Mouse (Mus musculus): ENCODE measurements around the gene Apon.
"Not testable (repeated sequence)": the region's sequence is repeated elsewhere in the genome, so short reads cannot be mapped to it uniquely, and the experiment has no call there.

Gene Apon

DNA sequence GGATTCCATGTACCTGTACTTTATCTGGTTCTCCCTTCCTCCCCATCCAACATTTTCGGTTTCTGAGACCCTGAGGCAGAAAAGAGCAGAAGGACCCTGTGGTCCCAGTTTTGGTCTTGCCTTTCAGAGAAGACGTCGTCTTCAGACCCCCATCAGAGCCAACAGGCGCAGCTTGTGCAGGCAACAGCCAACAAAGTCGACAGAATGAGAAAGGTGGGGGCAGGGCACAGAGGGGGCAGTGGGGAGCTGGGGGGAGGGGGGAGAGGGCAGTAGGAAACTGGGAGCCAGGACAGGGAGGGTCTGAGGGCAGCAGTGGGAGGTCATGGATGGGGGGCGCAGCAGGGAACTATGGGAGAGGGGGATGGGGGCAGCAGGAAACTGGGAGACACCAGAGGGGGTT is 24.3 kb downstream of the Apon start:
- no peak for DNase-seq

GRCm38 (mm10) chr10:128280943-128281342 is 27.0 kb downstream of the Apon start:
- peak; percentile 34 to 60 for DNase-seq

DNA sequence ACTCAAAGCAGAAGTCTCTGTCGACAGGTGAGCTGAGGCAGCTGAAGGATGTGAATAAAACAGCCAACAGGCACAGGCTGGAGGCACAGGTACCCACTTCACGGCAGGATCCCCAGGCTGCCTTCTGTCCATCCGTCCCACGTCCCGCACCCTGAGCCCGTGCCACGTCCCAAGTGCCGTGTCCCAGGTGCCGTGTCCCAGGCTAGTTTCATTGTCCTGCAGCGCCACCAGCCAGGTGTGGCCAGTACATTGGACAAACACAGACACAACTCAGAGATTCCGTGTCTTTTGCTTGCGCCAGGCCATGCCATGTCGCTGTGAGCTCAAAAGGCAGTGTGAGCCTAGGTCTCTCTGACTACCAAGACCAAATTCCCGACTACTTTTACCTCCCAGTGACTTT is 27.8 kb downstream of the Apon start:
- DNase-seq: no peak

- peak in 1 of 2 experiments; percentile 34 for DNase-seq
These were observed 29.1 kb downstream of the Apon start for GRCm38 (mm10) chr10:128282886-128283450.

DNA sequence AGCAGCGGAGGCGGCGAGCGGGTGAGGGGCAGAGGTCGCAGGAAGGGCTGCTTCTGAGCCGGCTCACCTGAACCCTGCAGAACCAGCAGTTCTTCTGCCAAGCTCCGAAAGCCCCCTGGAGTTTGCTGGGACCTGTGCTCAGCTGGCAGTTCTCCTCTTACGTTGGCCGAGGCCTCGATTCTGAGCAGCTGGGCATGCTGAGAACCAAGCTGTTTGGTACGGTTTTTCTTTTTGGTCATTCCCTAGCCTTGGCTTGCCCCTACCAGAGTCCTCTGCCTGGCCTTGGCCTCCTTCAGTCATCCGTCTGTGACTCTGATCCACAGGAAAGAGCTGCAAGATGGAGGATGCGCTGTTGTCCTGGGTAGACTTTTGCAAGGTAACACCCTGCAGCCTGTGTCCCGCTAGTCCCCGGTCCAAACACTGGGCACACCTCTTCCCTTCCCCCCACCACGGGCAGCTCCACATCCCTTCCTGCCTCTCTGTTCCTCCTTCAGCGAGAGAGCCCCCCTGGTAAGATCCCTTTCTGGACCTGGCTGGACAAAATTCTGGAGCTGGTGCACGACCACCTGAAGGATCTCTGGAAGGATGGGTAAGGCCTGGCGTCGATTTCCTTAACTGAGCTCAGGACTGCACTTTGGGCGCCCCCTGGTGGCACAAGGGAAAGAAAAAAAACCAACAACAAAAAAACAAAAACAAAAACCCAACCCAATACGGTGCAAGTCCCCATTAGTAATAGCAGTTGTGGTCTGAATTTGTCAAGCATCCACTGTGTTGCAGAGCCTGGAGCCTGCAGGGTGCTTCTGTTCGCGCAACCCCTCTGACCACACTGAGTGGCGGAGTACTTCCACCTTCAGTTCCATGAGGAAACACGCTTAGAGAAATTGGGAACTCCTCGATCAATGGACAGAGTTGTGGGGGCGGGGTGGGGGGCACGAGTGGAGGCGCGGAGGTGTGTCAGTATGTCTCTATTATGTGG is 30.0 kb downstream of the Apon start:
- peak in 1 of 2 experiments; percentile 70 for DNase-seq

- DNase-seq: not testable (repeated sequence)
These were observed 36.7 kb downstream of the Apon start for GRCm38 (mm10) chr10:128290594-128290993.

DNA sequence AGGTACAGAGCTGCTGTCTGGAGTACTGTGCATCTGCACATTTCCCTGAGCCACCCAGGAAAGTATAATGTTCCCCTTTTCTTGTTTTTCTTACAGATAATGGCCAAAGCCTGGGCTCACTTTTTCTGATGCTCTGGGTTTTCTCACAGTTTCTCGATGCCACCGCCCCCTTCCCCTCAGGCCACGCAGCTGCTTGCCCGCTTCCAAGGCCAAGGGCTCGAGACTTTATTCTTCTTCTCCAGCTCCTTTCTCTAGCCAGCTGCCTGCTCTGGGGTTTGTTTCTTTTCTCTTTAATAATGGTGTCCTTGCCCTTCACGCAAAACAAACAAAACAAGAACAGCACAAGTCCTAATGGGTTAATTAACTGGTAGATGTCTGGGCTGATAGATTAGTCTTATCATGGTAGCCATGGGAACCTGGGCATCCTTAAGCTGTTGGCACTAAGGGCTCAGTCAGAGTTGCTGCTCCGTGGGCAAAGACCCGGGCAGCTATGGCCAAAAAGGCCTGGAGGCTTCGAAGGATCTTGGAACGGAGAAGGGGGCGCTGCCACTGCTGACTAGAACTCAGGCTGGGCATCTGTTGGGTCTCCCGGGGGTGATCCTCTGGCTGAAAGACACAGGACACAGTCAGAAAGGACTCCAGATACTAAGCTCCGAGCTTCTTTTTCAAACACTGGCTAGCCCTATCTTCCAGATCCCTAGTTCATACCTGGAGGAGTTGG is 42.6 kb downstream of the Apon start:
- DNase-seq: no peak

- DNase-seq: no peak
These were observed 43.3 kb downstream of the Apon start for GRCm38 (mm10) chr10:128297221-128297620.

GRCm38 (mm10) chr10:128297622-128298021 is 43.7 kb downstream of the Apon start:
- no peak for DNase-seq

DNA sequence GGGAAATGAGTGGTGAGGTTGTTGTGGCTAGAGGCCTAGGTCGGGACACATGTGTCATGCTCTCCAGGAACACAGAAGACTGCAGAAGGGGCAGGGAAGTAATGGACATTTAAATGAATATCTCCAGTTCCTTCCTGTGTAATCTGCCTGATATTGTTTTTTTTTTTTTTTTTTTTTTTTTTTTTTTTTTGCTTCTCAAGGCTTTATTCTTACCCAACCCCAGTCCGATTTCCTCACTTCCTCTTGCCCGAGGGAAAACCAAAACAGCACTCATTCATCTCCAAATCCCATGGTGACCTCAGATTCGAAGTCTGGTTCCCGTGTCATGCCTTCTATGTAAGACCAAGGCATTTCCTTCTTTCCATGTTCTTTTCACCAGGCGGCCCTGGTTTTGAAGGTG is 44.3 kb downstream of the Apon start:
- no peak for DNase-seq

- DNase-seq: no peak
These were observed 44.8 kb downstream of the Apon start, which contains the start of gene Il23a for GRCm38 (mm10) chr10:128298702-128299171. TSS of gene Il23a (minus strand) at chr10:128298752.

GRCm38 (mm10) chr10:128302357-128302756 is 48.5 kb downstream of the Apon start:
- DNase-seq: no peak

DNA sequence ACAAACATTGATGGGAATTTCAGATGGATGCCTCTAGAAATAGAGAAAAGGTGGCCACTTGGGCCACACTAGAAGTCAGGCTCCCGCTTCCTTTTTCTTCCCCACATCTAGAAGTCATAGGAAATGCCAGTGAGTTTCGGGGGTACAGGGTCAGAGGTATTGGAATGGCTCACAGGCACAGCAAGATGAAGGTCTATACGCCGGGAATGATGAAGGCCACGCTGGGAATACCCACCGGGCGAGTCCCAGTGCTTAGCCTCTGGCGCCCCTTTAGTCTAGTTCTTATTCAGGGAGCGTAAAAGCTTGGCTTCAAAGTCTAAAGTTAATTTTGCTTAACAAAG is 48.9 kb downstream of the Apon start:
- DNase-seq: no peak

- peak; percentile 100 for DNase-seq
These were observed 49.5 kb downstream of the Apon start, which contains the start of gene Pan2 for GRCm38 (mm10) chr10:128303126-128304021. TSS of gene Pan2 (plus strand) at chr10:128303335.

All from kidney, adult 8-10 months (tissue).